Mouse (Mus musculus): ENCODE data around the gene Mrm2. TPM values are rescaled to one million over a fixed set of nuclear protein-coding genes. Genes with fewer than 3 reads are reported as not detected.

Mrm2 gene
- polyA plus RNA-seq, 1 experiment from 2014 or later = 22.0 TPM

DNA sequence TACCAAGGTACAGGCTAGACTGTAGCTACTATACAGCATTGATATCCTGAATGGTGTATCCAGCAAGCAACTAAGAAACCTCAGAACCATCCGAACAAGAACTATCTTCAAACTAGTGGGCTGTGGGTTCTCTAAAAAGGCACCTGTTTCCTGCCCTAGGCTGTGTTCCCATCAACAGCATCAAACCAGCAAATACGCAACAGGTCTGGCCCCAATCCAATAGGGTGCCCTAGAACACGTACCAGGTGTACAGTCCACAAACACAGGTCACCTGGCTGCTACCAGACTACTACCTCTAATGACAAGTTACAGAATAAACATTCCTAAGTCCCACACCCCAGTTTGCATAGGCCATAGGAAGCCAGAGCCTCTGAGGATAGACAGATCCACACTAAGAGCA lies 48.8 kb downstream of the Mrm2 start:
- 94% methylated on average over 3 of the region's 3 CpGs for WGBS
- Histone ChIP-seq H3K4me1 (ENCODE audit: insufficient read depth, low read length) (0 out of 2 replicates have a peak, but pooled peaks cover 5% of the 10 kb centered on the region), H3K4me3 (ENCODE audit: low read length) (no peak overlapping the region), H3K27ac (ENCODE audit: low read length) (no peak overlapping the region), H3K27me3 (ENCODE audit: insufficient read depth, low read length) (no peaks in the 10 kb centered on the region), H3K36me3 (ENCODE audit: insufficient read depth, low read length) (peaks cover 13% of the 10 kb centered on the region), H3K9ac (replicated peaks; ENCODE audit: low read length) (no peak overlapping the region), H3K9me3 (ENCODE audit: low read length) (no peaks in the 10 kb centered on the region), H3K4me2 (replicated peaks; ENCODE audit: low read depth, low read length) (no peak overlapping the region)
- no peak for ATAC-seq (ENCODE audit: low FRiP score, low TSS enrichment)

DNA sequence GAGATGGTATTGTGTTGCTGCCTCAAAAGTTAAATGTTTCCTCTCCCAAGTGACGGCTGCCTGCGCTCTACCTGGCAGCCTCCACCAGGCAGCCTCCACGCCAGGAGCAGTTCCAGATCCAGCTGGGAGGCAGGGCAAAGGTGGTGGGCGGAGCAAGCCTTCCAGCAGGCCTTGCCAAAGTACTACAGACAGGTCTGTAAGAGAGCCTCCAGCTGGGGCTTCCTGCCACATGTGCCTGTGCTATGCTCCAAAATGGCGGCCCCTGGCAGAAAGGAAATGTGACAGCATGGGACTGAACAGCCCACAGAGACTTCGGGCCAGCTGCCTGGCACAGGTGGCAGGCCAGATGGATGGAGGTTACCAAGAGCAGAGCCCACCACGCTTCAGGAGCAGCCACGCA lies 49.3 kb downstream of the Mrm2 start:
- WGBS = 73% methylated on average over 8 of the region's 8 CpGs
- Histone ChIP-seq H3K4me1 (ENCODE audit: insufficient read depth, low read length) (0 out of 2 replicates have a peak, but pooled peaks cover 5% of the 10 kb centered on the region), H3K4me2 (replicated peaks; ENCODE audit: low read depth, low read length) (no peak overlapping the region), H3K9ac (replicated peaks; ENCODE audit: low read length) (no peak overlapping the region), H3K9me3 (ENCODE audit: low read length) (no peaks in the 10 kb centered on the region), H3K36me3 (ENCODE audit: insufficient read depth, low read length) (peaks cover 13% of the 10 kb centered on the region), H3K4me3 (ENCODE audit: low read length) (no peak overlapping the region), H3K27ac (ENCODE audit: low read length) (no peak overlapping the region), H3K27me3 (ENCODE audit: insufficient read depth, low read length) (no peaks in the 10 kb centered on the region)
- no peak for ATAC-seq (ENCODE audit: low FRiP score, low TSS enrichment)

DNA sequence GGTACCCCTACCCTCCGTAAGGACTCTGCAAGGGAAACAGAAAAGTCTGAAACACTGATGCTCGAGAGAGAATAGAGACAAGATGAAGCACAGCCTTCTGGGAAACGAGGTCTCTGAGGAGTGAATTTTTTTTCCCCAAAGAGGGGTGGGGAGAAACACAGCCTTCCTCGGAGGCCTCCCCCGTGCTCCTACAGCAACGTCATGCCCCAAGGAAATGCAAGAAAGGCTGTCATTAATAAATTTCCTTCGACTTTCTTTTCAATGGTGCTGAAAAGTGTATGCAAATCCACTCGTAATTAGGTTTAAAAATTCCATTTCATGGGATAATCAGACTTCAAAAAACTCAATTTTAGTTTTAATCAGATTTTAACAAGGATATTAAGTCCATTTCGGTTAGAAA lies 51.5 kb downstream of the Mrm2 start:
- Histone ChIP-seq H3K9me3 (ENCODE audit: low read length) (no peaks in the 10 kb centered on the region), H3K4me3 (ENCODE audit: low read length) (no peak overlapping the region), H3K9ac (replicated peaks; ENCODE audit: low read length) (no peak overlapping the region), H3K27me3 (ENCODE audit: insufficient read depth, low read length) (no peaks in the 10 kb centered on the region), H3K36me3 (ENCODE audit: insufficient read depth, low read length) (peaks cover 10% of the 10 kb centered on the region), H3K4me2 (replicated peaks; ENCODE audit: low read depth, low read length) (no peak overlapping the region), H3K4me1 (ENCODE audit: insufficient read depth, low read length) (0 out of 2 replicates have a peak, but pooled peaks cover 5% of the 10 kb centered on the region), H3K27ac (ENCODE audit: low read length) (no peak overlapping the region)
- 70% methylated on average over 9 of the region's 9 CpGs for WGBS
- no peak for ATAC-seq (ENCODE audit: low FRiP score, low TSS enrichment)

Other genes starting within 250 kb of the Mrm2 start
- gene Mad1l1, start 10.3 kb downstream of the Mrm2 start, polyA plus RNA-seq (2015; fragmentation: Nextera tagmentation; extraction: Ambion mirVana) = 51.6 and 52.4 TPM in 2 replicates
- 55.2 and 58.1 TPM in 2 replicates for gene Nudt1, start 10.2 kb downstream of the Mrm2 start, polyA plus RNA-seq (2015; fragmentation: Nextera tagmentation; extraction: Ambion mirVana)
- 31.9 and 32.4 TPM in 2 replicates for gene Snx8, start 57.4 kb upstream of the Mrm2 start, polyA plus RNA-seq (2015; fragmentation: Nextera tagmentation; extraction: Ambion mirVana)
- gene Eif3b, start 87.4 kb upstream of the Mrm2 start, polyA plus RNA-seq (2015; fragmentation: Nextera tagmentation; extraction: Ambion mirVana) = 112 and 114 TPM in 2 replicates
- not detected in 2 replicates for gene Gm4869, start 113.7 kb upstream of the Mrm2 start, polyA plus RNA-seq (2015; fragmentation: Nextera tagmentation; extraction: Ambion mirVana)
- gene Chst12, start 173.7 kb upstream of the Mrm2 start, polyA plus RNA-seq (2015; fragmentation: Nextera tagmentation; extraction: Ambion mirVana) = 24.1 and 25.7 TPM in 2 replicates
- 0.27 TPM in 1 of 2 replicates, not detected in the other for gene Grifin, start 233.2 kb upstream of the Mrm2 start, polyA plus RNA-seq (2015; fragmentation: Nextera tagmentation; extraction: Ambion mirVana)

All from kidney, embryonic 16.5 days (tissue).